Mouse (Mus musculus): ENCODE results near the gene Myrfl.

DNA sequence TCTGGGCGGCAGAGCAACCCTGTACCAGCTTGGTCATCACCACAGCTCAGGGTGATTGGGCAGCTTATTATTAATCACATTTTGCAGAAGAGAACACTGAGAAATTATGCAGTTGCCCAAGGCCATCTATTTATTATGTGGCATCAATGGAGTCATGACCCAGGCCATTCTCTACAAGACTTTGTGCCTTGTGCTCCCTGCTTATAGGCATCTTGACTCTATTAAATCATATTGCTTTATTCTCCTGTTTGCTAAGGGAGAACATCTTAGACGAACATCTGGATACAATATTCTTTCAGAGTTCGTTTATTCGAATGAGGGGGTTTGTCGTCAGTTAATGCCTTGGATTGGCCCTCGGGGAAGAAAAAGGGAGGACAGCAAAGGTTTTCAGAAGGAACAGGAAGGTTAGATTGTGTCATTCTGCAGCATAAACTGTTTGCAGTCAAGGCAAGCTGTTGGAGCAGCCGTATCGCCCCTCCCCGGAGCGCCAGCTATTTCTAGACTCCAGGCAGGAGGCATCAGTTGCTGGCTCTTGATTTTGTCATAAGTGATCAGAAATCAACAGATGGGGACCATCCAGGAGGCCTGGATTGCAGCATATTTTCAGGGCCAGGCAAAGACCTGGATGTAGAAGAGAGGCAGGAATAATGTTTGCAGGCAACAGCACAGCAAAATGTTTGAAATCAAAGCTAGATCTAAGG is 140.7 kb downstream of the Myrfl start:
- TF ChIP-seq GATA1 (IDR thresholded peaks at IDR 0.05; ENCODE audit: borderline replicate concordance, low read length): no peak
- TF ChIP-seq FLI1 (IDR thresholded peaks at IDR 0.05; ENCODE audit: low read length): no peak

Measured in megakaryocyte, embryonic 14.5 days (primary cell).